Mouse (Mus musculus) midbrain, embryonic 16.5 days (tissue): ENCODE measurements around the gene Prrc2a. TPM values are rescaled to one million over a fixed set of nuclear protein-coding genes. Genes with fewer than 3 reads are reported as not detected.

Experiments
- ATAC-seq: fragments of 200-750 bp; cut with Nextera tagmentation; 2 replicates; pipeline ENCODE4 v1.8.0; 2017; ENCODE audit warnings: moderate TSS enrichment
- H3K27ac ChIP-seq: fragments of 300-500 bp; sonication (generic); 2 replicates; pipeline ENCODE4 v1.5.1; 2014; ENCODE audit warnings: mild to moderate bottlenecking, low read length, mixed read lengths
- H3K27me3 ChIP-seq: fragments of 300-500 bp; sonication (generic); 2 replicates; pipeline ENCODE4 v1.6.1; 2014; ENCODE audit warnings: low read depth, low read length, mixed read lengths; ENCODE audit not compliant: control insufficient read depth, insufficient read depth
- H3K36me3 ChIP-seq: fragments of 300-500 bp; sonication (generic); 2 replicates; pipeline ENCODE4 v1.6.1; 2014; ENCODE audit warnings: mild to moderate bottlenecking, low read length, moderate library complexity, mixed read lengths; ENCODE audit not compliant: control insufficient read depth, insufficient read depth
- H3K4me1 ChIP-seq: fragments of 300-500 bp; sonication (generic); 2 replicates; pipeline ENCODE4 v1.6.1; 2014; ENCODE audit warnings: mild to moderate bottlenecking, low read length, mixed read lengths; ENCODE audit not compliant: control insufficient read depth, insufficient read depth
- H3K4me2 ChIP-seq: fragments of 300-500 bp; sonication (generic); 2 replicates; pipeline ENCODE4 v1.6.1; 2014; ENCODE audit warnings: mild to moderate bottlenecking, low read length, mixed read lengths
- H3K4me3 ChIP-seq: fragments of 300-500 bp; sonication (generic); 2 replicates; pipeline ENCODE4 v1.5.1; 2014; ENCODE audit warnings: low read depth, mild to moderate bottlenecking, low read length, moderate library complexity, mixed read lengths
- H3K9ac ChIP-seq: fragments of 300-500 bp; sonication (generic); 2 replicates; pipeline ENCODE4 v1.6.1; 2014; ENCODE audit warnings: low read depth, low read length, mixed read lengths
- H3K9me3 ChIP-seq: fragments of 300-500 bp; sonication (generic); replicated peaks from 2 replicates; pipeline ENCODE4 v1.6.1; 2014; ENCODE audit warnings: mild to moderate bottlenecking, low read length, mixed read lengths; ENCODE audit not compliant: control insufficient read depth, poor library complexity, severe bottlenecking
- WGBS: fragments of 180-500 bp; shearing (Covaris S2); extraction: QIAGEN DNeasy Blood & Tissue Kit; methylation state at CpG from one replicate; pipeline ENCODE4 v1.1.7; 2014; 5-methylcytosine and 5-hydroxymethylcytosine counted together
- polyA plus RNA-seq: library from polyadenylated mRNA; unstranded; fragments of >200 nt; fragmentation: Nextera tagmentation; extraction: Ambion mirVana; gene quantifications from 2 replicates; pipeline ENCODE4 v1.2.1, GENCODE M21; 2015

Gene Prrc2a
- polyA plus RNA-seq, 1 experiment from 2014 or later: 148 TPM

GRCm38 (mm10) chr17:35193881-35194843, 29.5 kb upstream of the Prrc2a start, which contains the start of gene Ltb:
Ltb (plus strand) TSS chr17:35194439.
- ATAC-seq: no peak
- peak within 1 kb of the TSS; percentile 45 for H3K4me3 ChIP-seq

GRCm38 (mm10) chr17:35192924-35193323, 28.2 kb upstream of the Prrc2a start:
- H3K4me2 ChIP-seq: no peak overlapping the region
- peaks cover 21% of the 10 kb centered on the region for H3K27me3 ChIP-seq
- H3K36me3 ChIP-seq: no peaks in the 10 kb centered on the region
- peaks cover 9% of the 10 kb centered on the region; the same call in 1 of the 2 replicates for H3K4me1 ChIP-seq
- 83% methylated on average over 5 of the region's 5 CpGs for WGBS
- H3K4me3 ChIP-seq: no peak overlapping the region
- H3K9ac ChIP-seq: no peak overlapping the region
- ATAC-seq: no peak
- H3K9me3 ChIP-seq: no peaks in the 10 kb centered on the region
- no peak overlapping the region for H3K27ac ChIP-seq

More at GRCm38 (mm10) chr17:35193881-35194843, 29.5 kb upstream of the Prrc2a start, which contains the start of gene Ltb:
- Histone ChIP-seq H3K4me1 (peaks cover 9% of the 10 kb centered on the region; the same call in 1 of the 2 replicates), H3K27me3 (peaks cover 21% of the 10 kb centered on the region), H3K27ac (no peak within 1 kb of the TSS), H3K4me2 (no peak within 1 kb of the TSS; the same call in 1 of the 2 replicates), H3K9me3 (no peaks in the 10 kb centered on the region), H3K36me3 (no peaks in the 10 kb centered on the region), H3K9ac (no peak within 1 kb of the TSS)
- 81% methylated on average over 28 of the region's 28 CpGs for WGBS

- WGBS: 68% methylated on average over 2 of the region's 2 CpGs
- no peaks in the 10 kb centered on the region for H3K9me3 ChIP-seq
Observed at GRCm38 (mm10) chr17:35191723-35192122, 27.0 kb upstream of the Prrc2a start.

GRCm38 (mm10) chr17:35190096-35190495, 25.4 kb upstream of the Prrc2a start:
- H3K27me3 ChIP-seq: peaks cover 5% of the 10 kb centered on the region
- no peak for ATAC-seq

More at GRCm38 (mm10) chr17:35191723-35192122, 27.0 kb upstream of the Prrc2a start:
- Histone ChIP-seq H3K9ac (no peak overlapping the region), H3K4me1 (peaks cover 9% of the 10 kb centered on the region; the same call in 1 of the 2 replicates), H3K4me3 (no peak overlapping the region), H3K36me3 (no peaks in the 10 kb centered on the region), H3K27ac (no peak overlapping the region), H3K4me2 (no peak overlapping the region), H3K27me3 (peaks cover 17% of the 10 kb centered on the region)
- ATAC-seq: no peak

GRCm38 (mm10) chr17:35189186-35189585, 24.5 kb upstream of the Prrc2a start:
- no peak for ATAC-seq
- no peaks in the 10 kb centered on the region for H3K27me3 ChIP-seq
- H3K4me1 ChIP-seq: no peaks in the 10 kb centered on the region; the same call in 1 of the 2 replicates
- H3K4me3 ChIP-seq: no peak overlapping the region
- 79% methylated on average over 1 of the region's 1 CpGs for WGBS
- no peak overlapping the region for H3K9ac ChIP-seq
- no peak overlapping the region for H3K4me2 ChIP-seq
- H3K27ac ChIP-seq: no peak overlapping the region
- H3K9me3 ChIP-seq: no peaks in the 10 kb centered on the region
- no peaks in the 10 kb centered on the region for H3K36me3 ChIP-seq

More at GRCm38 (mm10) chr17:35190096-35190495, 25.4 kb upstream of the Prrc2a start:
- no peaks in the 10 kb centered on the region for H3K9me3 ChIP-seq
- H3K27ac ChIP-seq: no peak overlapping the region
- H3K9ac ChIP-seq: no peak overlapping the region
- H3K36me3 ChIP-seq: no peaks in the 10 kb centered on the region
- no peak overlapping the region for H3K4me2 ChIP-seq
- no peak overlapping the region for H3K4me3 ChIP-seq
- 77% methylated on average over 4 of the region's 4 CpGs for WGBS
- no peaks in the 10 kb centered on the region; the same call in 1 of the 2 replicates for H3K4me1 ChIP-seq

- H3K4me1 ChIP-seq: no peaks in the 10 kb centered on the region; the same call in 1 of the 2 replicates
- no peak for ATAC-seq
- no peak within 1 kb of the TSS for H3K4me3 ChIP-seq
- H3K27me3 ChIP-seq: no peaks in the 10 kb centered on the region
- no peak within 1 kb of the TSS for H3K9ac ChIP-seq
- H3K9me3 ChIP-seq: no peaks in the 10 kb centered on the region
- H3K36me3 ChIP-seq: no peaks in the 10 kb centered on the region
- no peak within 1 kb of the TSS for H3K4me2 ChIP-seq
- H3K27ac ChIP-seq: no peak within 1 kb of the TSS
- WGBS: 59% methylated on average over 7 of the region's 7 CpGs
Observed at GRCm38 (mm10) chr17:35187959-35188610, 23.4 kb upstream of the Prrc2a start, which contains the start of gene Lst1. Lst1 (minus strand) TSS chr17:35188439.

- ATAC-seq: no peak
Observed at GRCm38 (mm10) chr17:35187345-35187744, 22.6 kb upstream of the Prrc2a start.

GRCm38 (mm10) chr17:35186681-35187080, 22.0 kb upstream of the Prrc2a start:
- ATAC-seq: peak; percentile 48; the same call in 1 of the 2 replicates
- WGBS: 0% methylated on average over 4 of the region's 4 CpGs
- H3K9ac ChIP-seq: peak overlapping the region; percentile 38
- peak overlapping the region; percentile 60 for H3K4me2 ChIP-seq
- no peaks in the 10 kb centered on the region for H3K27me3 ChIP-seq
- H3K36me3 ChIP-seq: no peaks in the 10 kb centered on the region
- H3K9me3 ChIP-seq: no peaks in the 10 kb centered on the region
- H3K4me3 ChIP-seq: peak overlapping the region; percentile 26
- H3K27ac ChIP-seq: peak overlapping the region; percentile 73
- H3K4me1 ChIP-seq: no peaks in the 10 kb centered on the region; the same call in 1 of the 2 replicates

More at GRCm38 (mm10) chr17:35187345-35187744, 22.6 kb upstream of the Prrc2a start:
- H3K9ac ChIP-seq: no peak overlapping the region
- H3K4me3 ChIP-seq: no peak overlapping the region
- 74% methylated on average over 4 of the region's 4 CpGs for WGBS
- no peaks in the 10 kb centered on the region for H3K36me3 ChIP-seq
- no peaks in the 10 kb centered on the region for H3K27me3 ChIP-seq
- no peaks in the 10 kb centered on the region for H3K9me3 ChIP-seq
- H3K27ac ChIP-seq: no peak overlapping the region
- no peaks in the 10 kb centered on the region; the same call in 1 of the 2 replicates for H3K4me1 ChIP-seq
- no peak overlapping the region for H3K4me2 ChIP-seq
